In genomic region chr12:83114396-83115053, GRCm38 (mm10) we compare ENCODE assay signal across 9 mouse cellular contexts.
DNase-seq lines count a peak whose midpoint lies in the region; ATAC-seq and TF ChIP-seq lines count a peak whose summit lies in the region.
"Had no signal": no experiment of that assay in that cellular context is flagged by ENCODE, and none has a peak within 500 bp of the region (broad histone marks: within the 10 kb centered on the region; RNA-seq: fewer than 3 reads in every experiment).

No protein-coding gene starts in this region.

- H3K27ac ChIP-seq in gastrocnemius, adult 2 months, result no peak overlapping the region
- no peak overlapping the region for H3K27ac ChIP-seq in kidney, postnatal 0 days
- H3K27ac ChIP-seq in liver, embryonic 13.5 days, result 0 out of 2 replicates have a peak overlapping the region, but pooled peaks have one; percentile 84
- H3K27ac ChIP-seq: embryonic facial prominence, embryonic 13.5 days had no signal

- H3K4me3 ChIP-seq in gastrocnemius, adult 2 months, result no peak overlapping the region
- no peak overlapping the region for H3K4me3 ChIP-seq in kidney, postnatal 0 days (replicated peaks; ENCODE audit: low read depth, low read length)
- H3K4me3 ChIP-seq in liver, embryonic 13.5 days (replicated peaks), result no peak overlapping the region
- H3K4me3 ChIP-seq: embryonic facial prominence, embryonic 13.5 days had no signal

- DNase-seq in 3T3-L1 (ENCODE audit: low read depth, low spot score), result peak; percentile 64
- peak; percentile 75 for DNase-seq in NIH3T3 (ENCODE audit: low read depth)
- DNase-seq in cerebellum, postnatal 25 days, result peak; percentile 88 to 93
- DNase-seq in gastrocnemius, adult 2 months, result peak; percentile 71
- DNase-seq in kidney, postnatal 0 days (ENCODE audit: low spot score), result peak; percentile 79
- peak; percentile 36 for DNase-seq in liver, embryonic 13.5 days
- DNase-seq in ovary, postnatal 36 days (ENCODE audit: low spot score), result peak; percentile 61
- DNase-seq in urinary bladder, postnatal 25 days (ENCODE audit: low spot score), result peak; percentile 47

- no peaks in the 10 kb centered on the region for H3K27me3 ChIP-seq in kidney, postnatal 0 days (ENCODE audit: insufficient read depth, low read length)
- H3K27me3 ChIP-seq in liver, embryonic 13.5 days, result no peaks in the 10 kb centered on the region

- no peak overlapping the region for H3K4me2 ChIP-seq in kidney, postnatal 0 days (ENCODE audit: low read length)
- no peak overlapping the region for H3K4me2 ChIP-seq in liver, embryonic 13.5 days
- H3K4me2 ChIP-seq: embryonic facial prominence, embryonic 13.5 days had no signal

- no peaks in the 10 kb centered on the region for H3K36me3 ChIP-seq in kidney, postnatal 0 days (ENCODE audit: insufficient read depth, low read length)
- no peaks in the 10 kb centered on the region for H3K36me3 ChIP-seq in liver, embryonic 13.5 days
- H3K36me3 ChIP-seq: embryonic facial prominence, embryonic 13.5 days had no signal

- H3K9me3 ChIP-seq in kidney, postnatal 0 days (replicated peaks; ENCODE audit: low read length), result no peaks in the 10 kb centered on the region
- H3K9me3 ChIP-seq in liver, embryonic 13.5 days (replicated peaks), result no peaks in the 10 kb centered on the region
- H3K9me3 ChIP-seq: embryonic facial prominence, embryonic 13.5 days had no signal

- WGBS in kidney, postnatal 0 days, result 41% methylated on average over 5 of the region's 5 CpGs
- WGBS in liver, embryonic 13.5 days (ENCODE audit: insufficient replicate concordance), result 40% methylated on average over 5 of the region's 5 CpGs

- ATAC-seq in kidney, postnatal 0 days (replicated peaks; ENCODE audit: low FRiP score, low read depth), result no peak
- no peak for ATAC-seq in liver, embryonic 13.5 days (ENCODE audit: low read depth)

- H3K4me1 ChIP-seq in kidney, postnatal 0 days (replicated peaks; ENCODE audit: insufficient read depth, low read length), result no peaks in the 10 kb centered on the region
- peaks cover 44% of the 10 kb centered on the region for H3K4me1 ChIP-seq in liver, embryonic 13.5 days (replicated peaks)
- H3K4me1 ChIP-seq: embryonic facial prominence, embryonic 13.5 days had no signal

- intact Hi-C loops in gastrocnemius, adult 2 months (cut with DNase I), result loop anchor here (1.0 to 10.0 kb wide), 2 partner anchors 220 to 388 kb away; no protein-coding TSS in a partner anchor

- TF ChIP-seq CTCF in gastrocnemius, adult 2 months (IDR thresholded peaks at IDR 0.05), result peak; percentile 87
- peak; percentile 92 for TF ChIP-seq CTCF in kidney, postnatal 0 days (IDR thresholded peaks at IDR 0.05; ENCODE audit: low read depth)

- H3K9ac ChIP-seq in kidney, postnatal 0 days (ENCODE audit: low read depth, low read length), result no peak overlapping the region
- H3K9ac ChIP-seq in liver, embryonic 13.5 days, result 0 out of 2 replicates have a peak overlapping the region, but pooled peaks have one; percentile 30
- H3K9ac ChIP-seq: embryonic facial prominence, embryonic 13.5 days had no signal

Comparison
In these comparisons a context has a peak if more than half of its experiments do, and no peak if none do; other contexts are left out.
1. DNase-seq: peak in every context shown above with its lines; median percentile 90 in cerebellum, postnatal 25 days; 79 in kidney, postnatal 0 days; 75 in NIH3T3; 71 in gastrocnemius, adult 2 months; 64 in 3T3-L1; 61 in ovary, postnatal 36 days; 47 in urinary bladder, postnatal 25 days; 36 in liver, embryonic 13.5 days.